Mouse (Mus musculus): ENCODE results near the gene Itga5.

- TF ChIP-seq POLR2A (IDR thresholded peaks at IDR 0.05; ENCODE audit: extremely low read depth, insufficient read depth, low read length) (no peak), CTCF (IDR thresholded peaks at IDR 0.05; ENCODE audit: low read depth, low read length) (no peak)
Measured at GRCm38 (mm10) chr15:103295851-103296250, 70.7 kb downstream of the Itga5 start.
